Mouse (Mus musculus) heart, embryonic 10.5 days (tissue): ENCODE data around the gene Exoc6. TPM values are rescaled to one million over a fixed set of nuclear protein-coding genes. Genes with fewer than 3 reads are reported as not detected.

Experiments used
- DNase-seq: peaks from one replicate; pipeline ENCODE4 v3.0.0-alpha.2; 2017; ENCODE audit warnings: low spot score
- H3K27ac ChIP-seq: fragments of 300-500 bp; sonication (generic); 2 replicates; pipeline ENCODE4 v1.5.1; 2016; ENCODE audit warnings: mild to moderate bottlenecking
- H3K27me3 ChIP-seq: fragments of 300-500 bp; sonication (generic); 2 replicates; pipeline ENCODE4 v1.6.1; 2016; ENCODE audit warnings: mild to moderate bottlenecking; ENCODE audit not compliant: poor library complexity, insufficient read depth, severe bottlenecking
- H3K36me3 ChIP-seq: fragments of 300-500 bp; sonication (generic); 2 replicates; pipeline ENCODE4 v1.6.1; 2016; ENCODE audit warnings: mild to moderate bottlenecking, moderate library complexity
- H3K4me1 ChIP-seq: fragments of 300-500 bp; sonication (generic); 2 replicates; pipeline ENCODE4 v1.6.1; 2016; ENCODE audit warnings: mild to moderate bottlenecking
- H3K4me3 ChIP-seq: fragments of 300-500 bp; sonication (generic); 2 replicates; pipeline ENCODE4 v1.5.1; 2016; ENCODE audit warnings: mild to moderate bottlenecking, moderate library complexity
- H3K9me3 ChIP-seq: fragments of 300-500 bp; sonication (generic); 2 replicates; pipeline ENCODE4 v1.6.1; 2016; ENCODE audit warnings: mild to moderate bottlenecking, moderate library complexity
- whole genome bisulfite sequencing: fragments of 180-500 bp; shearing (Covaris S2); methylation state at CpG from one replicate; pipeline ENCODE4 v1.1.7; 2016; 5-methylcytosine and 5-hydroxymethylcytosine counted together
- polyA plus RNA-seq: library from polyadenylated mRNA; unstranded; fragments of >200 nt; fragmentation: Nextera tagmentation; extraction: Ambion mirVana; gene quantifications from 2 replicates; pipeline ENCODE4 v1.2.1, GENCODE M21; 2016

Exoc6 gene
- polyA plus RNA-seq, 1 experiment from 2014 or later, result 18.0 TPM

DNA sequence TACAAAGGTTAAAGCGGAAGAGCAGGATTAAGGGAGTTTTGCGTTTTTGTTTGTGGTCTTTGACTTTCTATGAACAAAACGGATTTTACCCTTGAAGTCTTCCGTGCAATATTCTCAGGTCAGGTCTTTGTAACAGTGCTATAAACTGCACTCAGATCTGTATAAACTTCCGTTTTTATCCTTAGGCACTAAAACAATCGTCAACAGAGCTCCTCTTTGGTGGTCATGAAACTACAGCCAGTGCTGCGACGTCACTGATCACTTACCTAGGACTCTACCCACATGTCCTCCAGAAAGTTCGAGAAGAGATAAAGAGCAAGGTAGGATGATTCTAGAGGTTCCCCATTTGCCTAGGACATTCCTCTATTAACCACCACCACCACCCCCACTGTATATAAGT lies 149.5 kb downstream of the Exoc6 start:
- H3K9me3 ChIP-seq, result no peaks in the 10 kb centered on the region
- no peaks in the 10 kb centered on the region for H3K36me3 ChIP-seq
- 18% methylated on average over 9 of the region's 9 CpGs for WGBS
- peaks cover 94% of the 10 kb centered on the region for H3K27me3 ChIP-seq
- H3K4me3 ChIP-seq, result no peak overlapping the region
- H3K4me1 ChIP-seq, result peaks cover 45% of the 10 kb centered on the region
- H3K27ac ChIP-seq, result no peak overlapping the region
- no peak for DNase-seq

DNA sequence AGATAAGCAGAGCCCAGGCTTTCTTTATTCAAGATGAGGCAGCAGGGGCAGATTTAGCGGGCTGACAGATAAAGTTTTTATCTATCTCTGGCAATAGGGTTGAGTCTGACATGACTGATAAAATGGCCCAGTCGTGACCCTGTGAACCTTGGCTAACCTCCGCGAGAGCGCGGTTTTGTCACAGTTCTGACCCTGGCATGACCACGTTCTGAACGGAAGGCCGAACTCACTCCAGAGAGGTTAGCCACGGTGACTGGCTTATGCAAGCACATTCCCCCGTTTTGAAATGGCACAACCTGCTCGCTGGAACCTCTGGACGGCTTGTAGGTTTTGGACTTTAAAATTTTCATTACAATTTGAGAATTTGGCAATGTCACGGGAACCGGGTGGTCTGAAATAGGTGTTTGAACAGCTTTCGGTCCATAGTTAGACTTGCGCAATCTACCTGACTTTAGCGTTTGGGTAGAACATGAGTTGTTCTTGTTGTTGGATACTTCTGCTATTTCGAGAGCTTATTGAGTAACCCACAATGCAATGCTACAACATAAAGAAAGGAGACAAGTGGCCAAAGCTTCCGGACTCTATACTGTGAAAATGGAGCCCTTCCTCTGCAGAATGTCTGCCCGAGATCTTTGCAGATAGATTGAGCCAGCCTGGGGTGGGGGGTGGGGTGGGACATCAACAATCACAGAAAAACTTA lies 152.3 kb downstream of the Exoc6 start:
- Histone ChIP-seq H3K4me3 (no peak overlapping the region), H3K4me1 (peaks cover 24% of the 10 kb centered on the region), H3K27me3 (peaks cover 73% of the 10 kb centered on the region), H3K9me3 (no peaks in the 10 kb centered on the region), H3K27ac (no peak overlapping the region), H3K36me3 (no peaks in the 10 kb centered on the region)
- no peak for DNase-seq
- 42% methylated on average over 21 of the region's 21 CpGs for WGBS

DNA sequence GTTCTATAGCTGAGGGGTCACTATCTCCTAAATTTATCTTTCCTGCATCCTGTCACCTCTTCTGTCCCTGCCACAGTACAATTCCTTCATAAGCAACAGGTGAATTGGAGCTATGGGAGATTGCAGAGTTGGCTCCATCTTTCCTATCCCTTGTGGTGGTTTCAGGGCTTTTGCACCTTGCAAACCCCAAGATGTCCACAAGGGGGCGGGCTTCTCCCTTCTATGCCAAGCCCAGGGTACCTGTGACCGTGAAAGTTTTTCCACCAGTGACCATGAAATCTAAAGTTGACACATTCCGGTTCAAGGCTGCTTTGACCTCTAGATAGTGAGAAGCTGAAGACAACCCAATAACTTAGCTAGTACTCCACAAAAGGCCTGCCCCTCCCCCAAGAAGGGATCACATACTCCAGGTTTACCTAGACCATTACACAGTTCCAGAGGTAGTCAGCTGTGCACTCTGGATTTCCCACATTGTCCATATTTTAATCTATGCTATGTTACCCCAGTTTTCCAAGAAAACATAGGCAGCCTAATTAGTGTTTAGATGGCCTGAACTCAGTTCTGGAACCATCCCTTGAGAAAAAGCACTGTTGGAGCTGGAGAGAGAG lies 153.8 kb downstream of the Exoc6 start:
- DNase-seq, result no peak
- Histone ChIP-seq H3K36me3 (no peaks in the 10 kb centered on the region), H3K9me3 (no peaks in the 10 kb centered on the region), H3K4me3 (no peak overlapping the region), H3K27ac (no peak overlapping the region), H3K4me1 (peaks cover 9% of the 10 kb centered on the region), H3K27me3 (peaks cover 58% of the 10 kb centered on the region)
- 9% methylated on average over 3 of the region's 3 CpGs for WGBS

DNA sequence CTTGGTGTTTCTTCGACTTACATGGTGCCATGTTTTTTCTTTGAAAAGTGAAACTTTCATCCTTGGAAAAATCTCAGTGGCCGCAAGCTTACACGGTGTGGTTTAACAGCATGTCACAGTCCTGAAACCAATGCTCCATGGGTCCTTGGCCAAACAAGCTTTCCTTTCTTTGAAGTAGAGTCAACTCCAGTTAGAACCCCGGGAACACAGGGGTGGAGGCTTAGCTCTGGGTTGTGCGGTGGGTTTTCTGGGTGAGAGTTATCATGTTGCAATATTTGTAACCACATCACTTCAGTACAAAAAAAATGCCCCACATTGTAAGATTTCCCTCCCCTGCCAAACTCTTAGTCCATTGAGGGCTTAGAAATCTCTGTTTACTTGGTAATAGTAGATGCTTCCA lies 155.5 kb downstream of the Exoc6 start:
- 83% methylated on average over 5 of the region's 5 CpGs for WGBS
- Histone ChIP-seq H3K27ac (no peak overlapping the region), H3K36me3 (no peaks in the 10 kb centered on the region), H3K4me1 (0 out of 2 replicates have a peak, but pooled peaks cover 6% of the 10 kb centered on the region), H3K27me3 (peaks cover 41% of the 10 kb centered on the region), H3K9me3 (no peaks in the 10 kb centered on the region), H3K4me3 (no peak overlapping the region)
- DNase-seq, result no peak

DNA sequence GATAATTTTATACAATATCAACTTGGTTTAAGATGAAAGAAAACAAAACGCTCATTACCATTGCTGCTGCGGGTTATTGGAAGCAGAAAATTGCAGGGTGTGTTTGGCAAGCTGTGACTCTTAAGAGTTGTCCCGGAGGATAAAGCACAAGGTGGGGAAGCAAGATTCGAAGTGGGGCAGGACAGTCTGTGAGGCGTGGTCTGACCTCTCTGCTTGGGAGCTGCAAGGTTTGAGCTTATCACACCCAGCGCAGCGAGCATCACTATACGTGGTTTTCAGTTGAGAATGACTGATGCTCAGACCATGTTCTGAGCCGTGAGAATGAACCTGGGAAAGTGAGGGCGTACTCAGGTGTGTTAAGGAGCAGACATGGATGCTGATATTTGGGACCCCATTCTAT lies 164.5 kb downstream of the Exoc6 start:
- 58% methylated on average over 10 of the region's 10 CpGs for WGBS
- Histone ChIP-seq H3K27me3 (no peaks in the 10 kb centered on the region), H3K9me3 (no peaks in the 10 kb centered on the region), H3K4me1 (peaks cover 7% of the 10 kb centered on the region), H3K4me3 (no peak overlapping the region), H3K27ac (no peak overlapping the region), H3K36me3 (no peaks in the 10 kb centered on the region)
- DNase-seq, result no peak

DNA sequence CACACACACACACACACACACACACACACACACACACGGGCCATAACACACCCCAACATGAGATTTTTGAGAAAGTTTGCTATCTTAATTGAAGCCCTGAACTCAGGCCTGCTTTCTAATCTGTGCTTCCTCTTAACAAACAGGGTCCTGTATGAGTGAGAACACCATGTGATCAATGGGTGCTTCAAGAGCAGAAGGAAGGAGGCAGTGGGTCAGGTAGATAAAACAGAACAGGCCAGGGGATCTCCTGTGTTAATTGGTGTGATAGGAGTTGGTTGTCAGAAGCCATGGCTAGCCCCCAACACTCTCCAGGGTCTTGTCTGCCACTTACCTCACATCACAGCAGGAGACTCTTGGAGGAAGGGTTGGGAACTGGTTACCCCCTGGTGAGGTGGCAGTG lies 165.8 kb downstream of the Exoc6 start:
- WGBS, result 45% methylated on average over 1 of the region's 1 CpGs
- H3K9me3 ChIP-seq, result no peaks in the 10 kb centered on the region
- no peak overlapping the region for H3K27ac ChIP-seq
- no peaks in the 10 kb centered on the region for H3K36me3 ChIP-seq
- no peaks in the 10 kb centered on the region for H3K27me3 ChIP-seq
- DNase-seq, result no peak
- peaks cover 7% of the 10 kb centered on the region for H3K4me1 ChIP-seq
- no peak overlapping the region for H3K4me3 ChIP-seq

DNA sequence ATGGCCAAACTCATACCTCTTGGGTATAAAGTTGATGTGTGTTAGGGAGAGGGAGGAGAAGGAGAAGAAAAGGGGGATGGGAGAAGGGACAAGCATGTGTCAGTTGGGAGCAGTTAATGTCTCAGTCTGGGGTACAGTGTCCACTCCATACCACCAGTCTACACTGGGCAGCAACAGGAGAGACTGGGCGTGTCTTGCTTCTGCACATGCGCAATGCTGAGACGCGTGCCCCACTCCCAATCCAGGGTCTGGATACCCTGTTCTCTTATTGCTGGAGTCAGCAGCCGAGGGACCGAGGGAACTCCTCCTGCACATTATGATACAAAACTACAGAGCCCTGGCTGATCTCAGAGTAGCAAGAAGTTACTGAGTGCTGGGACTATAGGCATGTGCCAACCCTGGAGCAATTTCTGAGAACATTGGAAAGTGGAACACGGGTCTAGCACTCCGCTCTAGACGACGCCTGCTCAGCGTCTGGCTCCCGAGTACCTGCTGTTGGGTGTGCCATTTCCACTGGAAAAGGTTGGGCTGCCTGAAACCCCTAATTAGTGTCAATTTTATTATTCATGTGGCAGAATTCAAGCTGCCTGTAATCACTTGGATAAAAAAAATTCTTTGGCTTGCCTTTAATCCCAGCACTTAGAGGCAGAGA lies 166.4 kb downstream of the Exoc6 start:
- peaks cover 7% of the 10 kb centered on the region for H3K4me1 ChIP-seq
- H3K27me3 ChIP-seq, result no peaks in the 10 kb centered on the region
- no peaks in the 10 kb centered on the region for H3K9me3 ChIP-seq
- H3K4me3 ChIP-seq, result no peak overlapping the region
- H3K27ac ChIP-seq, result no peak overlapping the region
- H3K36me3 ChIP-seq, result no peaks in the 10 kb centered on the region
- WGBS, result 83% methylated on average over 12 of the region's 12 CpGs
- no peak for DNase-seq

DNA sequence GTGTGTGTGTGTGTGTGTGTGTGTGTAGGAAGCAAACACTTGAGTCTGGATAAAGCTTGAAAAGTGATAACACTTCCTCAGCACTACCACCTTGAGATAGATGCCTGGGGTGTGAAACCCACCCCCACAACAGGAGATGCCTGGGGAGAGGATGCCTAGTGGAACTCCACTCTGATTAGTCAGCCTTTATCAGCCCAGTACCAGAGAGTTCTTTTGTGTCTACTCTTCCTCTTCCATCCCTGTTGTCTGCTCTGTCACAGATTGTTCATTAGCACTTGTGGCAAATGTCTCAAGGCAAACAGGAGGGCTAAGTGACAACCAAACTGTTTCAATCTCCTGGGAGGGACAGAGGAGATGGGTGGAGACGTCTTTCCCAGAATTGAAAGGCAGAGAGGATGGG lies 168.9 kb downstream of the Exoc6 start:
- WGBS, result 3% methylated on average over 1 of the region's 1 CpGs

DNA sequence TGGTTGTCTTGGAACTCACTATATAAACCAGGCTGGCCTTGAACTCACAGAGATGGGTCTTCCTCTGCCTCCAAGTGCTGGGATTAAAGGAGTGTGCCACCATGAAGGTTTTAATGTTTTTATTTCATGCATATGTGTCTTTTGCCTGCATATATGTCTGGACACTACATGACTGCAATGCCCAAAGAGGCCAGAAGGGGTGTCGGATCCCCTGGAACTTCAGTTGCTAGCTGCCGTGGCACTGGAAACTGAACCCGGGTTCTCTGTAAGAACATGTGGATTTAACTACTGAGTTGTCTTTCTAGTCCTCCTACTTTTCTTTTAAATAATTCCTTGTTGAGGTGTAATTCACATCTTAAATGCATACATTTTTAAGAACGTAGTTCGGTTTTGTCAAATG lies 174.4 kb downstream of the Exoc6 start:
- Histone ChIP-seq H3K27me3 (no peaks in the 10 kb centered on the region), H3K27ac (no peak overlapping the region), H3K4me3 (no peak overlapping the region), H3K9me3 (no peaks in the 10 kb centered on the region), H3K4me1 (no peaks in the 10 kb centered on the region), H3K36me3 (no peaks in the 10 kb centered on the region)
- WGBS, result 94% methylated on average over 5 of the region's 5 CpGs
- DNase-seq, result no peak

More for the DNA sequence above, 168.9 kb downstream of the Exoc6 start:
- Histone ChIP-seq H3K36me3 (no peaks in the 10 kb centered on the region), H3K27me3 (no peaks in the 10 kb centered on the region), H3K4me3 (no peak overlapping the region), H3K4me1 (peaks cover 7% of the 10 kb centered on the region), H3K27ac (no peak overlapping the region), H3K9me3 (no peaks in the 10 kb centered on the region)
- no peak for DNase-seq

DNA sequence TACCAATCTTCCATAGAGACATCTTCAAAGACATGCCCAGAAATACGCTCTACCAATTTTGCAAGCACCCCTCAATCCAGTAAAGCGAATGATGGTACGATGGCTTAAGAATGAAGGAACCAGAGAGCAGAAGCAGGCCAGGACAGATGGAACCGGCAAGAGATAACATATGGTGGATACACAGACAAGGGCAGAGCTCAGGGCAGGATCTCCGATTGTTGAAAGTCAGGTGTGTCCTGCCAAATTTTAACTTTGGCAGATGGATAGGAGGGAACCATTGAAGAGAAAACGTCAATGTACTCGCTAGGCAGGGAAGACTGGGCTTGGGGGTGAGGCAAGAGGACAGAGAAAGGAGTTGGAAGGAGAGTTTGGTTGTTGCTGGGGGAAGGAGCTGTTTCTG lies 176.4 kb downstream of the Exoc6 start:
- Histone ChIP-seq H3K9me3 (no peaks in the 10 kb centered on the region), H3K4me3 (no peak overlapping the region), H3K27ac (no peak overlapping the region), H3K36me3 (no peaks in the 10 kb centered on the region), H3K4me1 (no peaks in the 10 kb centered on the region), H3K27me3 (no peaks in the 10 kb centered on the region)
- no peak for DNase-seq
- 83% methylated on average over 7 of the region's 7 CpGs for WGBS

DNA sequence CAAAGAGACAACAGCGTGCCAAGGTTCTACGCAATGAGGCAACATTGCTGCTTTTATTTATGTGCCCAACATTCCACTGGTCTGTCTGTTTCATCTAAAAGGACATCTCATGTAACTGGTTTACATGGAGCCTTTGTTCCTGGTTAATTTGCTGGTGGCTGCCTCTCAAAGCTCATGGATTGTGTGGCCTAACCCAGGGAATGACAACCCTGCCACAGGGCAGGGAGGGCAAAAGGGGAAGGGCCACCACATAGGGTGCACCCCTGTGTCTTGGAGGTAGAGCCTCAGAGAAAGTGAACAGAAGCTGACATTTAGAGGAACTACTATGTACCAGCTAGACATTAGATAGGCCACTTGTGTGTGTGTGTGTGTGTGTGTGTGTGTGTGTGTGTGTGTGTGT lies 177.1 kb downstream of the Exoc6 start:
- DNase-seq, result peak; percentile 57
- Histone ChIP-seq H3K4me3 (no peak overlapping the region), H3K27ac (no peak overlapping the region), H3K9me3 (no peaks in the 10 kb centered on the region), H3K4me1 (no peaks in the 10 kb centered on the region), H3K36me3 (no peaks in the 10 kb centered on the region), H3K27me3 (no peaks in the 10 kb centered on the region)
- 96% methylated on average over 2 of the region's 2 CpGs for WGBS
